Mouse (Mus musculus) MEL (cell line): ENCODE data around the gene Me1. TPM values are rescaled to one million over a fixed set of nuclear protein-coding genes. Genes with fewer than 3 reads are reported as not detected.

Experiments
- DNase-seq: peaks from one replicate; pipeline ENCODE4 v3.0.0; 2011; ENCODE audit warnings: low read depth, low spot score
- H3K27ac ChIP-seq: 2 replicates; pipeline ENCODE4 v1.5.1; 2012; ENCODE audit warnings: low read depth, mild to moderate bottlenecking, control low read depth, low read length, moderate library complexity; ENCODE audit not compliant: control insufficient read depth
- H3K27me3 ChIP-seq, 2 experiments: fragments of 150-350 bp in 1 of 2; sonication (generic) in 1 of 2; 2 replicates each; pipeline ENCODE4 v1.6.1; 2012; ENCODE audit warnings: low read length in 2 of 2, mild to moderate bottlenecking in 2 of 2, improper control_type of control experiment in 1 of 2, moderate library complexity in 1 of 2; ENCODE audit not compliant: insufficient read depth in 2 of 2, control insufficient read depth in 1 of 2
- H3K36me3 ChIP-seq, 2 experiments: 2 replicates each; pipeline ENCODE4 v1.6.1; 2012 to 2014; ENCODE audit warnings: low read length in 2 of 2, improper control_type of control experiment in 1 of 2, inconsistent platforms in 1 of 2, mild to moderate bottlenecking in 1 of 2; ENCODE audit not compliant: insufficient read depth in 2 of 2, control insufficient read depth in 1 of 2
- H3K4me1 ChIP-seq, 2 experiments: fragments of 150-350 bp in 1 of 2; sonication (generic) in 1 of 2; 2 replicates each; pipeline ENCODE4 v1.6.1; 2012; ENCODE audit warnings: low read length in 2 of 2, improper control_type of control experiment in 1 of 2, mild to moderate bottlenecking in 1 of 2; ENCODE audit not compliant: insufficient read depth in 2 of 2, control insufficient read depth in 1 of 2
- H3K4me3 ChIP-seq, 2 experiments: fragments of 150-350 bp in 1 of 2; sonication (generic) in 1 of 2; 2 replicates each; pipeline ENCODE4 v1.5.1; 2012; ENCODE audit warnings: low read depth in 2 of 2, low read length in 2 of 2, mild to moderate bottlenecking in 2 of 2, moderate library complexity in 2 of 2, control low read depth in 1 of 2, improper control_type of control experiment in 1 of 2; ENCODE audit not compliant: control insufficient read depth in 1 of 2, insufficient read depth in 1 of 2
- H3K79me2 ChIP-seq: 2 replicates; pipeline ENCODE4 v1.6.1; 2012; ENCODE audit warnings: mild to moderate bottlenecking, low read length, moderate library complexity; ENCODE audit not compliant: control insufficient read depth, poor library complexity, insufficient read depth
- H3K9ac ChIP-seq: 2 replicates; pipeline ENCODE4 v1.6.1; 2012; ENCODE audit warnings: low read depth, mild to moderate bottlenecking, control low read depth, low read length, moderate library complexity; ENCODE audit not compliant: control insufficient read depth, poor library complexity, severe bottlenecking
- H3K9me3 ChIP-seq: fragments of 150-350 bp; sonication (generic); replicated peaks from 2 replicates; pipeline ENCODE4 v1.6.1; 2012; ENCODE audit warnings: mild to moderate bottlenecking, low read length, improper control_type of control experiment, moderate library complexity; ENCODE audit not compliant: insufficient read depth
- BHLHE40 ChIP-seq: IDR thresholded peaks from 2 replicates; pipeline ENCODE4 v1.6.1; 2012; ENCODE audit warnings: low read depth, mild to moderate bottlenecking, inconsistent platforms, low read length, improper control_type of control experiment, borderline replicate concordance
- CHD2 ChIP-seq: IDR thresholded peaks from 2 replicates; pipeline ENCODE4 v1.6.1; 2011; ENCODE audit warnings: low read length, improper control_type of control experiment
- CTCF ChIP-seq, 3 experiments: IDR thresholded peaks in 2 of 3; conservative IDR thresholded peaks in 1 of 3; 2 replicates each; pipeline ENCODE4 v1.5.1; 2011 to 2012; ENCODE audit warnings: low read length in 3 of 3, low read depth in 2 of 3, mild to moderate bottlenecking in 2 of 3, improper control_type of control experiment in 1 of 3, inconsistent platforms in 1 of 3, mixed read lengths in 1 of 3, moderate library complexity in 1 of 3; ENCODE audit not compliant: control insufficient read depth in 1 of 3, insufficient read depth in 1 of 3, poor library complexity in 1 of 3, severe bottlenecking in 1 of 3
- E2F4 ChIP-seq: IDR thresholded peaks from 2 replicates; pipeline ENCODE4 v1.6.1; 2011; ENCODE audit warnings: low read depth, low read length, improper control_type of control experiment, borderline replicate concordance
- ELF1 ChIP-seq: IDR thresholded peaks from 2 replicates; pipeline ENCODE4 v1.6.1; 2014; ENCODE audit warnings: low read depth, mild to moderate bottlenecking, inconsistent platforms, low read length, improper control_type of control experiment, moderate library complexity
- EP300 ChIP-seq, 2 experiments: IDR thresholded peaks; 2 replicates each; pipeline ENCODE4 v1.6.1; 2011; ENCODE audit warnings: improper control_type of control experiment in 2 of 2, low read length in 2 of 2, low read depth in 1 of 2, mild to moderate bottlenecking in 1 of 2
- ETS1 ChIP-seq: IDR thresholded peaks from 2 replicates; pipeline ENCODE4 v1.6.1; 2012; ENCODE audit warnings: low read depth, mild to moderate bottlenecking, inconsistent platforms, low read length, improper control_type of control experiment, moderate library complexity
- GABPA ChIP-seq: IDR thresholded peaks from 2 replicates; pipeline ENCODE4 v1.6.1; 2012; ENCODE audit warnings: low read depth, mild to moderate bottlenecking, inconsistent platforms, low read length, improper control_type of control experiment, moderate library complexity
- HCFC1 ChIP-seq: IDR thresholded peaks from 2 replicates; pipeline ENCODE4 v1.6.1; 2012; ENCODE audit warnings: low read depth, mild to moderate bottlenecking, inconsistent platforms, low read length, improper control_type of control experiment, moderate library complexity
- KAT2A ChIP-seq: conservative IDR thresholded peaks from 2 replicates; pipeline ENCODE4 v1.6.1; 2012; ENCODE audit warnings: low read depth, low read length, improper control_type of control experiment, inconsistent platforms
- MAX ChIP-seq: IDR thresholded peaks from 2 replicates; pipeline ENCODE4 v1.6.1; 2011; ENCODE audit warnings: low read length, improper control_type of control experiment
- MAZ ChIP-seq: IDR thresholded peaks from 2 replicates; pipeline ENCODE4 v1.6.1; 2012; ENCODE audit warnings: low read depth, mild to moderate bottlenecking, inconsistent platforms, low read length, improper control_type of control experiment
- MYB ChIP-seq: IDR thresholded peaks from 2 replicates; pipeline ENCODE4 v1.6.1; 2011; ENCODE audit warnings: mild to moderate bottlenecking, low read depth, low read length, improper control_type of control experiment
- MYC ChIP-seq: IDR thresholded peaks from 2 replicates; pipeline ENCODE4 v1.6.1; 2011; ENCODE audit warnings: low read depth, mild to moderate bottlenecking, low read length, improper control_type of control experiment, moderate library complexity
- NELFE ChIP-seq: IDR thresholded peaks from 2 replicates; pipeline ENCODE4 v1.6.1; 2011; ENCODE audit warnings: low read depth, low read length, improper control_type of control experiment
- NRF1 ChIP-seq: IDR thresholded peaks from 2 replicates; pipeline ENCODE4 v1.6.1; 2014; ENCODE audit warnings: low read depth, mild to moderate bottlenecking, inconsistent platforms, low read length, improper control_type of control experiment, moderate library complexity; ENCODE audit not compliant: poor library complexity, insufficient read depth, severe bottlenecking
- POLR2AphosphoS2 ChIP-seq: IDR thresholded peaks from 2 replicates; pipeline ENCODE4 v1.6.1; 2011; ENCODE audit warnings: low read length, improper control_type of control experiment
- POLR2AphosphoS5 ChIP-seq: IDR thresholded peaks from 2 replicates; pipeline ENCODE4 v1.6.1; 2012; ENCODE audit warnings: low read depth, borderline replicate concordance, mild to moderate bottlenecking, inconsistent platforms, low read length, moderate library complexity, mixed read lengths
- RAD21 ChIP-seq: IDR thresholded peaks from 2 replicates; pipeline ENCODE4 v1.6.1; 2011; ENCODE audit warnings: mild to moderate bottlenecking, low read depth, low read length, improper control_type of control experiment
- RCOR1 ChIP-seq: IDR thresholded peaks from 2 replicates; pipeline ENCODE4 v1.6.1; 2012; ENCODE audit warnings: low read depth, mild to moderate bottlenecking, inconsistent platforms, low read length, improper control_type of control experiment
- SIN3A ChIP-seq: IDR thresholded peaks from 2 replicates; pipeline ENCODE4 v1.6.1; 2012; ENCODE audit warnings: low read length, improper control_type of control experiment, inconsistent platforms
- SMC3 ChIP-seq: IDR thresholded peaks from 2 replicates; pipeline ENCODE4 v1.6.1; 2011; ENCODE audit warnings: low read depth, low read length, improper control_type of control experiment
- TAL1 ChIP-seq: IDR thresholded peaks from 2 replicates; pipeline ENCODE4 v1.6.1; 2012; ENCODE audit warnings: mild to moderate bottlenecking, inconsistent platforms, low read length, moderate library complexity, mixed read lengths
- TBP ChIP-seq: IDR thresholded peaks from 2 replicates; pipeline ENCODE4 v1.8.0; 2011; ENCODE audit warnings: low read depth, low read length, improper control_type of control experiment
- TCF12 ChIP-seq: IDR thresholded peaks from 2 replicates; pipeline ENCODE4 v1.6.1; 2014; ENCODE audit warnings: low read depth, mild to moderate bottlenecking, inconsistent platforms, low read length, improper control_type of control experiment, moderate library complexity
- UBTF ChIP-seq: IDR thresholded peaks from 2 replicates; pipeline ENCODE4 v1.6.1; 2012; ENCODE audit warnings: low read depth, mild to moderate bottlenecking, inconsistent platforms, low read length, improper control_type of control experiment, moderate library complexity, borderline replicate concordance; ENCODE audit not compliant: insufficient read depth
- USF1 ChIP-seq: IDR thresholded peaks from 2 replicates; pipeline ENCODE4 v1.6.1; 2014; ENCODE audit warnings: low read depth, mild to moderate bottlenecking, inconsistent platforms, low read length, improper control_type of control experiment, moderate library complexity
- ZC3H11A ChIP-seq: IDR thresholded peaks from 2 replicates; pipeline ENCODE4 v1.6.1; 2012; ENCODE audit warnings: low read depth, mild to moderate bottlenecking, inconsistent platforms, low read length, improper control_type of control experiment
- ZKSCAN1 ChIP-seq: IDR thresholded peaks from 2 replicates; pipeline ENCODE4 v1.6.1; 2012; ENCODE audit warnings: low read depth, mild to moderate bottlenecking, inconsistent platforms, low read length, improper control_type of control experiment, moderate library complexity
- ZMIZ1 ChIP-seq: IDR thresholded peaks from 2 replicates; pipeline ENCODE4 v1.6.1; 2012; ENCODE audit warnings: low read depth, mild to moderate bottlenecking, inconsistent platforms, low read length, improper control_type of control experiment, moderate library complexity
- polyA plus RNA-seq, 2 experiments: library from polyadenylated mRNA; stranded (reverse) in 1 of 2; unstranded in 1 of 2; fragments of >175 nt in 1 of 2; fragments of >200 nt in 1 of 2; gene quantifications; 2 replicates each; pipeline versions ENCODE4 v1.2.1 to v1.2.4; 2012; ENCODE audit warnings: low replicate concordance in 2 of 2, low read depth in 1 of 2; ENCODE audit not compliant: insufficient read length in 2 of 2, insufficient read depth in 1 of 2, missing spikeins in 1 of 2
- total RNA-seq: library from RNA; depleted of rRNA; stranded (reverse); fragments of 300-350 nt; gene quantifications from 2 replicates; pipeline ENCODE4 v1.2.3, GENCODE M21; 2012

The Me1 gene
- total and polyA plus RNA-seq, 3 experiments: 7.1 to 123 (median 23.4) TPM

- no peaks in the 10 kb centered on the region; a peak in 1 of 4 replicates for H3K27me3 ChIP-seq
- H3K9ac ChIP-seq: no peak overlapping the region
- H3K4me1 ChIP-seq: peaks cover 0 to 5% of the 10 kb centered on the region in 2 experiments; a peak in 1 of 4 replicates
- no peaks in the 10 kb centered on the region for H3K9me3 ChIP-seq
- H3K27ac ChIP-seq: no peak overlapping the region
- no peak overlapping the region for H3K4me3 ChIP-seq
- H3K36me3 ChIP-seq: no peaks in the 10 kb centered on the region
- TF ChIP-seq ZKSCAN1 (no peak), MYC (no peak), POLR2AphosphoS2 (no peak), MYB (no peak), NRF1 (no peak), SIN3A (no peak), BHLHE40 (no peak), ELF1 (no peak), ZC3H11A (no peak), TAL1 (no peak), NELFE (no peak), GABPA (no peak), SMC3 (no peak), RAD21 (no peak), EP300 (IDR thresholded peaks at IDR 0.05; ENCODE audit: low read depth in 1 of 2, low read length in 2 of 2) (no peak), MAX (no peak), USF1 (no peak), MAZ (no peak), ETS1 (no peak), RCOR1 (no peak)
- peak; percentile 21 for DNase-seq
- no peaks in the 10 kb centered on the region for H3K79me2 ChIP-seq
Measured at GRCm38 (mm10) chr9:86734357-86734756, 38.6 kb upstream of the Me1 start.

- H3K9me3 ChIP-seq: no peaks in the 10 kb centered on the region
- DNase-seq: no peak
- peaks cover 0 to 8% of the 10 kb centered on the region in 2 experiments; a peak in 2 of 4 replicates for H3K36me3 ChIP-seq
- H3K4me3 ChIP-seq: no peak overlapping the region
- peaks cover 4 to 6% of the 10 kb centered on the region in 2 experiments; a peak in 3 of 4 replicates for H3K4me1 ChIP-seq
- H3K9ac ChIP-seq: no peak overlapping the region
- H3K27ac ChIP-seq: no peak overlapping the region
- H3K27me3 ChIP-seq: no peaks in the 10 kb centered on the region
- no peaks in the 10 kb centered on the region for H3K79me2 ChIP-seq
- no peak for TF ChIP-seq MYC
- TF ChIP-seq CHD2: no peak
- no peak for TF ChIP-seq UBTF
- no peak for TF ChIP-seq POLR2AphosphoS5
- TF ChIP-seq ZKSCAN1: no peak
- no peak for TF ChIP-seq HCFC1
- TF ChIP-seq KAT2A: no peak
- TF ChIP-seq TCF12: no peak
- no peak for TF ChIP-seq NELFE
- no peak for TF ChIP-seq ZC3H11A
- no peak for TF ChIP-seq TAL1
- TF ChIP-seq MAX: no peak
- TF ChIP-seq ELF1: no peak
- TF ChIP-seq E2F4: no peak
- TF ChIP-seq CTCF (IDR thresholded peaks at IDR 0.05 in 2 of 3, conservative IDR thresholded peaks at IDR 0.05 in 1 of 3; ENCODE audit: control insufficient read depth in 1 of 3, insufficient read depth in 1 of 3, low read depth in 2 of 3, low read length in 3 of 3, poor library complexity in 1 of 3, severe bottlenecking in 1 of 3): no peak
- no peak for TF ChIP-seq MAZ
- no peak for TF ChIP-seq ZMIZ1
- no peak for TF ChIP-seq TBP
- TF ChIP-seq NRF1: no peak
- TF ChIP-seq SIN3A: no peak
Measured at GRCm38 (mm10) chr9:86729811-86730210, 34.1 kb upstream of the Me1 start.
